Mouse (Mus musculus) forebrain, embryonic 12.5 days (tissue): ENCODE measurements around the gene Vmn1r124. TPM values are rescaled to one million over a fixed set of nuclear protein-coding genes. Genes with fewer than 3 reads are reported as not detected.
"Not testable (repeated sequence)": the region's sequence is repeated elsewhere in the genome, so short reads cannot be mapped to it uniquely, and the experiment has no call there.

Source experiments
- ATAC-seq: fragments of 200-750 bp; cut with Nextera tagmentation; 2 replicates; pipeline ENCODE4 v1.8.0; 2017; ENCODE audit warnings: moderate TSS enrichment; ENCODE audit not compliant: low FRiP score
- H3K27ac ChIP-seq: fragments of 300-500 bp; sonication (generic); 2 replicates; pipeline ENCODE4 v1.5.1; 2016; ENCODE audit warnings: mild to moderate bottlenecking
- H3K27me3 ChIP-seq: fragments of 300-500 bp; sonication (generic); 2 replicates; pipeline ENCODE4 v1.6.1; 2016; ENCODE audit warnings: mild to moderate bottlenecking
- H3K36me3 ChIP-seq: fragments of 300-500 bp; sonication (generic); replicated peaks from 2 replicates; pipeline ENCODE4 v1.6.1; 2016; ENCODE audit warnings: mild to moderate bottlenecking
- H3K4me1 ChIP-seq: fragments of 300-500 bp; sonication (generic); 2 replicates; pipeline ENCODE4 v1.6.1; 2016
- H3K4me2 ChIP-seq: fragments of 300-500 bp; sonication (generic); 2 replicates; pipeline ENCODE4 v1.6.1; 2016; ENCODE audit warnings: mild to moderate bottlenecking, moderate library complexity
- H3K4me3 ChIP-seq: fragments of 300-500 bp; sonication (generic); replicated peaks from 2 replicates; pipeline ENCODE4 v1.5.1; 2016; ENCODE audit warnings: mild to moderate bottlenecking
- H3K9ac ChIP-seq: fragments of 300-500 bp; sonication (generic); 2 replicates; pipeline ENCODE4 v1.6.1; 2016; ENCODE audit warnings: mild to moderate bottlenecking
- H3K9me3 ChIP-seq: fragments of 300-500 bp; sonication (generic); 2 replicates; pipeline ENCODE4 v1.6.1; 2016
- WGBS: fragments of 180-500 bp; shearing (Covaris S2); methylation state at CpG from one replicate; pipeline ENCODE4 v1.1.7; 2016; 5-methylcytosine and 5-hydroxymethylcytosine counted together
- polyA plus RNA-seq: library from polyadenylated mRNA; unstranded; fragments of >200 nt; fragmentation: Nextera tagmentation; extraction: Ambion mirVana; gene quantifications from 2 replicates; pipeline ENCODE4 v1.2.1, GENCODE M21; 2016

Vmn1r124 gene
- not detected in 2 replicates for polyA plus RNA-seq

DNA sequence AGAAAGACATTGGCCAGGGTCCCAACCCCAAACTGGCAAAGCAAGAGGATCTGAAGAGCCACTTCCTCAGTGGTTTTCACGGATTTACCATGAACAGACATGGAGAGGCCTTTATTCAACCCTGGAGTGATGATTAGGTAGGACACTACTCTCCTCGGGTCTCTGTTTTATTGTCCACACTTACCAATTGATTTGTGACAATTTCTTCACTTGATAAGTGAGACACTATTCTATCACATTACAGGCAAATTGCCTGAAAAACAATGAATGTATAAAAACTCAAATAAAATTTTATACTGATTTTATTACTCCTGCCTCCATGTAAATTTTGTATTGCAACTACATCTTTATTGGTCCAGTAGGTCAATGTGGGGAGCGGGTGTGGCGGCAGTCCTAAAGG is at the start of gene Vmn1r124:
Gene Vmn1r124, minus strand, starts transcription at position 101 of the 400 bp plus-strand sequence.
- not testable (repeated sequence) for H3K4me1 ChIP-seq, ATAC-seq, H3K27ac ChIP-seq, H3K4me3 ChIP-seq, H3K9ac ChIP-seq, H3K27me3 ChIP-seq, H3K4me2 ChIP-seq, H3K36me3 ChIP-seq, H3K9me3 ChIP-seq
- WGBS: 77% methylated on average over 4 of the region's 4 CpGs

DNA sequence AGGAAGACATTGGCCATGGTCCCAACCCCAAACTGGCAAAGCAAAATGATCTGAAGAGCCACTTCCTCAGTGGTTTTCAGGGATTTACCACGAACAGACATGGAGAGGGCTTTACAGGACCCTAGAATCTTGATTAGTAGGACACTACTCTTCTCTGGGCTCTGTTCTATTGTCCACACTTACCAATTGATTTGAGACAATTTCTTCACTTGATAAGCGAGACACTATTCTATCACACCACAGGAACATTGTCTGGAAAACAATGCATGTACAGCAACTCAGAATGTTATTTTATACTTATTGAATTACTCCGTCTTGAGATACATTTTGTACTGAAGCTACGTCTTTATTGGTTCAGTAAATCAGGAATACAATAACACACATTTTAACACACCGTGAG is 41.0 kb upstream of the Vmn1r124 start, which contains the start of gene Vmn1r126:
Gene Vmn1r126, minus strand, starts transcription at position 101 of the 400 bp plus-strand sequence.
- not testable (repeated sequence) for H3K27ac ChIP-seq, H3K9me3 ChIP-seq, H3K9ac ChIP-seq, ATAC-seq, H3K4me3 ChIP-seq, H3K36me3 ChIP-seq, H3K4me1 ChIP-seq, H3K4me2 ChIP-seq, H3K27me3 ChIP-seq
- WGBS: no CpG with 5 or more reads among the region's 5 CpGs

DNA sequence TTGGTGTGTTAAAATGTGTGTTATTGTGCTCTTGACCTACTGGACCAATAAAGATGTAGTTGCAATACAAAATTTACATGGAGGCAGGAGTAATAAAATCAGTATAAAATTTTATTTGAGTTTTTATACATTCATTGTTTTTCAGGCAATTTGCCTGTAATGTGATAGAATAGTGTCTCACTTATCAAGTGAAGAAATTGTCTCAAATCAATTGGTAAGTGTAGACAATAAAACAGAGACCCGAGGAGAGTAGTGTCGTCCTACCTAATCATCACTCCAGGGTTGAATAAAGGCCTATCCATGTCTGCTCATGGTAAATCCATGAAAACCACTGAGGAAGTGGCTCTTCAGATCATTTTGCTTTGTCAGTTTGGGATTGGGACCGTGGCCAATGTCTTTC is 11.5 kb upstream of the Vmn1r124 start, which contains the start of gene Vmn1r125:
Gene Vmn1r125, plus strand, starts transcription at position 301 of the 400 bp plus-strand sequence.
- 75% methylated on average over 3 of the region's 3 CpGs for WGBS
- not testable (repeated sequence) for H3K36me3 ChIP-seq

More for the DNA sequence above, 11.5 kb upstream of the Vmn1r124 start, which contains the start of gene Vmn1r125:
- not testable (repeated sequence) for H3K4me3 ChIP-seq, H3K4me2 ChIP-seq, H3K9ac ChIP-seq, H3K9me3 ChIP-seq, H3K27me3 ChIP-seq, H3K27ac ChIP-seq, ATAC-seq, H3K4me1 ChIP-seq

Other genes starting within 250 kb of the Vmn1r124 start
- not detected in 2 replicates for gene Vmn1r119, start 248.2 kb downstream of the Vmn1r124 start, polyA plus RNA-seq
- not detected in 2 replicates for gene Vmn1r120, start 206.8 kb downstream of the Vmn1r124 start, polyA plus RNA-seq
- gene Vmn1r121, start 162.1 kb downstream of the Vmn1r124 start, polyA plus RNA-seq: not detected in 2 replicates
- gene Vmn1r122, start 126.5 kb downstream of the Vmn1r124 start, polyA plus RNA-seq: not detected in 2 replicates
- not detected in 2 replicates for gene Vmn1r123, start 98.4 kb downstream of the Vmn1r124 start, polyA plus RNA-seq
- not detected in 2 replicates for gene Gm5157, start 70.2 kb downstream of the Vmn1r124 start, polyA plus RNA-seq
- not detected in 2 replicates for gene Vmn1r125, start 11.6 kb upstream of the Vmn1r124 start, polyA plus RNA-seq
- gene Vmn1r126, start 40.9 kb upstream of the Vmn1r124 start, polyA plus RNA-seq: not detected in 2 replicates
- not detected in 2 replicates for gene Vmn1r127, start 59.2 kb upstream of the Vmn1r124 start, polyA plus RNA-seq
- not detected in 2 replicates for gene Vmn1r128, start 88.8 kb upstream of the Vmn1r124 start, polyA plus RNA-seq
- gene Vmn1r129, start 100.7 kb upstream of the Vmn1r124 start, polyA plus RNA-seq: not detected in 2 replicates
- gene Gm6882, start 172.1 kb upstream of the Vmn1r124 start, polyA plus RNA-seq: not detected in 2 replicates